Mouse (Mus musculus) CH12.LX (cell line): Measurements from ENCODE around the gene Egln2. TPM values are rescaled to one million over a fixed set of nuclear protein-coding genes. Genes with fewer than 3 reads are reported as not detected.

Experiments
- DNase-seq: peaks from one replicate; pipeline ENCODE4 v3.0.0-alpha.2; 2013; ENCODE audit errors: extremely low read depth
- H3K27ac ChIP-seq: 2 replicates; pipeline ENCODE4 v1.5.1; 2012; ENCODE audit warnings: low read depth, mild to moderate bottlenecking, control low read depth, moderate library complexity; ENCODE audit not compliant: insufficient read depth
- H3K27me3 ChIP-seq: replicated peaks from 2 replicates; pipeline ENCODE3; 2012; ENCODE audit warnings: inconsistent platforms
- H3K36me3 ChIP-seq, 2 experiments: replicated peaks in 1 of 2; 2 replicates each; pipeline versions ENCODE3 to v1.6.1; 2012; ENCODE audit warnings: inconsistent platforms in 1 of 2, low read length in 1 of 2, mild to moderate bottlenecking in 1 of 2, mixed read lengths in 1 of 2, moderate library complexity in 1 of 2; ENCODE audit not compliant: control insufficient read depth in 1 of 2, insufficient read depth in 1 of 2
- H3K4me1 ChIP-seq, 2 experiments: 2 replicates each; pipeline ENCODE4 v1.6.1; 2012; ENCODE audit warnings: inconsistent platforms in 1 of 2, moderate library complexity in 1 of 2; ENCODE audit not compliant: insufficient read depth in 2 of 2, control insufficient read depth in 1 of 2
- H3K4me2 ChIP-seq: 2 replicates; pipeline ENCODE4 v1.6.1; 2012; ENCODE audit warnings: low read depth, mild to moderate bottlenecking, control low read depth; ENCODE audit not compliant: poor library complexity, insufficient read depth, severe bottlenecking
- H3K4me3 ChIP-seq, 3 experiments: fragments of 150-350 bp in 1 of 3; sonication (generic) in 1 of 3; replicated peaks in 1 of 3; 2 replicates each; pipeline versions ENCODE3 to v1.5.1; 2011 to 2012; ENCODE audit warnings: low read depth in 2 of 3, low read length in 2 of 3, mild to moderate bottlenecking in 2 of 3, moderate library complexity in 2 of 3, control low read depth in 1 of 3, improper control_type of control experiment in 1 of 3, inconsistent platforms in 1 of 3, mixed read lengths in 1 of 3; ENCODE audit not compliant: poor library complexity in 1 of 3
- H3K79me2 ChIP-seq: replicated peaks from 2 replicates; pipeline ENCODE4 v1.6.1; 2012; ENCODE audit warnings: mild to moderate bottlenecking, moderate library complexity; ENCODE audit not compliant: control insufficient read depth, poor library complexity, insufficient read depth, severe bottlenecking; ENCODE audit errors: extremely low read depth
- H3K9ac ChIP-seq: 2 replicates; pipeline ENCODE4 v1.6.1; 2012; ENCODE audit warnings: low read depth, mild to moderate bottlenecking, control low read depth, moderate library complexity; ENCODE audit not compliant: insufficient read depth
- H3K9me3 ChIP-seq: replicated peaks from 2 replicates; pipeline ENCODE3; 2012; ENCODE audit warnings: low read length, inconsistent platforms, mixed read lengths
- BHLHE40 ChIP-seq: IDR thresholded peaks from 2 replicates; pipeline ENCODE4 v1.6.1; 2011; ENCODE audit warnings: mild to moderate bottlenecking, low read depth, low read length, improper control_type of control experiment
- CHD1 ChIP-seq: IDR thresholded peaks from 2 replicates; pipeline ENCODE4 v1.6.1; 2012; ENCODE audit warnings: low read depth, low read length, improper control_type of control experiment, inconsistent platforms
- CHD2 ChIP-seq: IDR thresholded peaks from 2 replicates; pipeline ENCODE4 v1.6.1; 2011; ENCODE audit warnings: low read length, improper control_type of control experiment
- E2F4 ChIP-seq: IDR thresholded peaks from 2 replicates; pipeline ENCODE4 v1.6.1; 2011; ENCODE audit warnings: low read depth, low read length, improper control_type of control experiment; ENCODE audit not compliant: insufficient replicate concordance
- ELF1 ChIP-seq: IDR thresholded peaks from 2 replicates; pipeline ENCODE4 v1.6.1; 2014; ENCODE audit warnings: low read depth, mild to moderate bottlenecking, inconsistent platforms, low read length, improper control_type of control experiment
- ETS1 ChIP-seq: conservative IDR thresholded peaks from 2 replicates; pipeline ENCODE4 v1.6.1; 2012; ENCODE audit warnings: low read depth, mild to moderate bottlenecking, inconsistent platforms, low read length, improper control_type of control experiment, moderate library complexity
- GABPA ChIP-seq: IDR thresholded peaks from 2 replicates; pipeline ENCODE4 v1.6.1; 2012; ENCODE audit warnings: low read depth, low read length, improper control_type of control experiment, inconsistent platforms; ENCODE audit not compliant: insufficient replicate concordance
- MAFK ChIP-seq: IDR thresholded peaks from 2 replicates; pipeline ENCODE4 v1.6.1; 2011; ENCODE audit warnings: low read length, improper control_type of control experiment; ENCODE audit not compliant: insufficient replicate concordance
- MAZ ChIP-seq: IDR thresholded peaks from 2 replicates; pipeline ENCODE4 v1.6.1; 2012; ENCODE audit warnings: low read depth, mild to moderate bottlenecking, inconsistent platforms, low read length, improper control_type of control experiment, moderate library complexity
- MEF2A ChIP-seq: IDR thresholded peaks from 2 replicates; pipeline ENCODE4 v1.6.1; 2014; ENCODE audit warnings: low read depth, mild to moderate bottlenecking, inconsistent platforms, low read length, improper control_type of control experiment, borderline replicate concordance
- MXI1 ChIP-seq: IDR thresholded peaks from 2 replicates; pipeline ENCODE4 v1.6.1; 2011; ENCODE audit warnings: mild to moderate bottlenecking, low read depth, low read length, improper control_type of control experiment
- NELFE ChIP-seq: IDR thresholded peaks from 2 replicates; pipeline ENCODE4 v1.6.1; 2011; ENCODE audit warnings: low read depth, low read length, improper control_type of control experiment
- POLR2AphosphoS2 ChIP-seq: IDR thresholded peaks from 2 replicates; pipeline ENCODE4 v1.6.1; 2011; ENCODE audit warnings: low read depth, low read length, improper control_type of control experiment
- RAD21 ChIP-seq: IDR thresholded peaks from 2 replicates; pipeline ENCODE4 v1.6.1; 2011; ENCODE audit warnings: low read depth, mild to moderate bottlenecking, low read length, improper control_type of control experiment, moderate library complexity
- RCOR1 ChIP-seq: conservative IDR thresholded peaks from 2 replicates; pipeline ENCODE4 v1.6.1; 2012; ENCODE audit warnings: low read depth, mild to moderate bottlenecking, inconsistent platforms, low read length, improper control_type of control experiment
- SIN3A ChIP-seq: IDR thresholded peaks from 2 replicates; pipeline ENCODE4 v1.6.1; 2012; ENCODE audit warnings: low read length, improper control_type of control experiment, inconsistent platforms
- SMC3 ChIP-seq: IDR thresholded peaks from 2 replicates; pipeline ENCODE4 v1.6.1; 2011; ENCODE audit warnings: low read depth, low read length, improper control_type of control experiment
- TBP ChIP-seq: conservative IDR thresholded peaks from 2 replicates; pipeline ENCODE4 v1.6.1; 2011; ENCODE audit warnings: low read depth, low read length, improper control_type of control experiment
- ZC3H11A ChIP-seq: IDR thresholded peaks from 2 replicates; pipeline ENCODE4 v1.6.1; 2012; ENCODE audit warnings: low read depth, mild to moderate bottlenecking, inconsistent platforms, low read length, improper control_type of control experiment
- ZKSCAN1 ChIP-seq: IDR thresholded peaks from 2 replicates; pipeline ENCODE4 v1.6.1; 2012; ENCODE audit warnings: low read depth, inconsistent platforms, low read length, improper control_type of control experiment, borderline replicate concordance
- dilution Hi-C: fragments of 300-500 bp; cut with MboI; formaldehyde crosslinking; loops from 2 replicates; pipeline ENCODE4 v1.14.3; 2020; ENCODE audit warnings: low sequenced_read_pairs; ENCODE audit not compliant: extremely low pct_unique_long_range_greater_than_20kb, extremely low pct_ligation_motif_present
- in situ Hi-C: fragments of 300-500 bp; cut with MboI; formaldehyde crosslinking; loops from 3 replicates; pipeline ENCODE4 v1.14.3; 2019; ENCODE audit warnings: low sequenced_read_pairs, low pct_ligation_motif_present, low pct_unique_long_range_greater_than_20kb, mixed read lengths
- polyA plus RNA-seq: library from polyadenylated mRNA; unstranded; fragments of >175 nt; gene quantifications from 2 replicates; pipeline ENCODE4 v1.2.1, GENCODE M21; 2012; ENCODE audit warnings: low read depth; ENCODE audit not compliant: insufficient read length
- total RNA-seq, 2 experiments: library from RNA; depleted of rRNA; stranded (reverse); fragments of 300-350 nt in 1 of 2; fragments of >200 nt in 1 of 2; gene quantifications; 2 replicates each; pipeline ENCODE4 v1.2.3; 2012 to 2014

The Egln2 gene
- total and polyA plus RNA-seq, 3 experiments: 37.9 to 115 (median 103) TPM

- no peak for TF ChIP-seq MAFK
- TF ChIP-seq ZC3H11A: no peak
- TF ChIP-seq NELFE: no peak
- no peak for TF ChIP-seq SMC3
- no peak for TF ChIP-seq RCOR1
- no peak for TF ChIP-seq POLR2AphosphoS2
- no peak for TF ChIP-seq MAZ
- no peak for TF ChIP-seq ETS1
- no peak for TF ChIP-seq RAD21
- no peak for TF ChIP-seq MEF2A
- TF ChIP-seq E2F4: no peak
- no peak for TF ChIP-seq SIN3A
- no peak for TF ChIP-seq ELF1
- in situ Hi-C loops (loop anchor here (5.0 kb wide), 1 partner anchor 131 kb away; no protein-coding TSS in a partner anchor), dilution Hi-C loops (no loop called here)
- no peak overlapping the region for H3K4me2 ChIP-seq
- H3K9me3 ChIP-seq: no peaks in the 10 kb centered on the region
- peaks cover 31 to 62% of the 10 kb centered on the region in 2 experiments for H3K36me3 ChIP-seq
- H3K79me2 ChIP-seq: peaks cover 3% of the 10 kb centered on the region; the same call in 1 of the 2 replicates
- peaks cover 2% of the 10 kb centered on the region for H3K27me3 ChIP-seq
- no peak overlapping the region for H3K27ac ChIP-seq
- peaks cover 9 to 38% of the 10 kb centered on the region in 2 experiments for H3K4me1 ChIP-seq
- H3K9ac ChIP-seq: no peak overlapping the region
- DNase-seq: no peak
- H3K4me3 ChIP-seq: no peak overlapping the region
Measured at GRCm38 (mm10) chr7:27156005-27156404, 10.6 kb downstream of the Egln2 start.

- Histone ChIP-seq H3K27ac (no peak within 1 kb of the TSS), H3K79me2 (no peaks in the 10 kb centered on the region), H3K4me2 (no peak within 1 kb of the TSS), H3K9ac (no peak within 1 kb of the TSS), H3K36me3 (peaks cover 14 to 35% of the 10 kb centered on the region in 2 experiments), H3K4me1 (peaks cover 0 to 12% of the 10 kb centered on the region in 2 experiments; a peak in 3 of 4 replicates), H3K9me3 (no peaks in the 10 kb centered on the region), H3K4me3 (no peak within 1 kb of the TSS), H3K27me3 (peaks cover 6% of the 10 kb centered on the region)
- TF ChIP-seq MAFK: no peak
- no peak for TF ChIP-seq SIN3A
- TF ChIP-seq MXI1: no peak
- TF ChIP-seq ZKSCAN1: no peak
- TF ChIP-seq NELFE: no peak
- TF ChIP-seq BHLHE40: no peak
- TF ChIP-seq GABPA: no peak
- no peak for TF ChIP-seq TBP
- no peak for TF ChIP-seq ELF1
- no peak for TF ChIP-seq CHD1
- TF ChIP-seq CHD2: no peak
- in situ Hi-C loops: no loop called here
- no peak for DNase-seq
- dilution Hi-C loops: no loop called here
Measured at GRCm38 (mm10) chr7:27153205-27153764, 13.3 kb downstream of the Egln2 start, which contains the start of gene Cyp2t4. Gene Cyp2t4, plus strand, starts transcription at chr7:27153714.
